Mouse (Mus musculus) heart, postnatal 0 days (tissue): ENCODE data around the gene Lhb. TPM values are rescaled to one million over a fixed set of nuclear protein-coding genes. Genes with fewer than 3 reads are reported as not detected.
"Not testable (repeated sequence)": the region's sequence is repeated elsewhere in the genome, so short reads cannot be mapped to it uniquely, and the experiment has no call there.

ENCODE experiments used
- ATAC-seq: fragments of 200-750 bp; cut with Nextera tagmentation; 2 replicates; pipeline ENCODE4 v1.8.0; 2017; ENCODE audit warnings: low read depth, moderate number of reproducible peaks, moderate library complexity; ENCODE audit not compliant: insufficient read depth
- DNase-seq: peaks from one replicate; pipeline ENCODE4 v3.0.0-alpha.2; 2016; ENCODE audit warnings: low spot score
- H3K27ac ChIP-seq: fragments of 300-500 bp; sonication (generic); 2 replicates; pipeline ENCODE4 v1.5.1; 2014; ENCODE audit warnings: low read depth, mild to moderate bottlenecking
- H3K27me3 ChIP-seq: fragments of 300-500 bp; sonication (generic); 2 replicates; pipeline ENCODE4 v1.6.1; 2014; ENCODE audit warnings: low read length, mixed read lengths; ENCODE audit not compliant: control insufficient read depth, insufficient read depth
- H3K36me3 ChIP-seq: fragments of 300-500 bp; sonication (generic); replicated peaks from 2 replicates; pipeline ENCODE4 v1.6.1; 2014; ENCODE audit warnings: low read length, mixed read lengths; ENCODE audit not compliant: control insufficient read depth, insufficient read depth
- H3K4me1 ChIP-seq: fragments of 300-500 bp; sonication (generic); 2 replicates; pipeline ENCODE4 v1.6.1; 2014; ENCODE audit warnings: antibody characterized with exemption; ENCODE audit not compliant: control insufficient read depth, insufficient read depth
- H3K4me2 ChIP-seq: fragments of 300-500 bp; sonication (generic); 2 replicates; pipeline ENCODE4 v1.6.1; 2014; ENCODE audit warnings: low read depth, mild to moderate bottlenecking, low read length, moderate library complexity
- H3K4me3 ChIP-seq: fragments of 300-500 bp; sonication (generic); 2 replicates; pipeline ENCODE4 v1.5.1; 2014; ENCODE audit warnings: low read depth, low read length
- H3K9ac ChIP-seq: fragments of 300-500 bp; sonication (generic); replicated peaks from 2 replicates; pipeline ENCODE4 v1.6.1; 2014; ENCODE audit warnings: low read depth, low read length, mixed read lengths
- H3K9me3 ChIP-seq: fragments of 300-500 bp; sonication (generic); replicated peaks from 2 replicates; pipeline ENCODE4 v1.6.1; 2016; ENCODE audit warnings: low read length; ENCODE audit not compliant: control insufficient read depth
- CTCF ChIP-seq: IDR thresholded peaks from 2 replicates; pipeline ENCODE4 v1.5.1; 2016; ENCODE audit warnings: antibody characterized with exemption, control low read depth, low read depth
- EP300 ChIP-seq: IDR thresholded peaks from 2 replicates; pipeline ENCODE4 v1.6.1; 2016; ENCODE audit warnings: antibody characterized with exemption, low read depth
- WGBS: fragments of 180-500 bp; shearing (Covaris S2); extraction: QIAGEN DNeasy Blood & Tissue Kit; methylation state at CpG from one replicate; pipeline ENCODE4 v1.1.7; 2014; 5-methylcytosine and 5-hydroxymethylcytosine counted together
- polyA plus RNA-seq: library from polyadenylated mRNA; unstranded; fragments of >200 nt; fragmentation: Nextera tagmentation; extraction: Ambion mirVana; gene quantifications from 2 replicates; pipeline ENCODE4 v1.2.1, GENCODE M21; 2015
- total RNA-seq: library from RNA; depleted of rRNA; stranded (reverse); fragments of >200 nt; gene quantifications from 2 replicates; pipeline ENCODE4 v1.2.3, GENCODE M21; 2014; ENCODE audit warnings: low replicate concordance

Lhb gene
- total and polyA plus RNA-seq, 2 experiments from 2014 or later = not detected

DNA sequence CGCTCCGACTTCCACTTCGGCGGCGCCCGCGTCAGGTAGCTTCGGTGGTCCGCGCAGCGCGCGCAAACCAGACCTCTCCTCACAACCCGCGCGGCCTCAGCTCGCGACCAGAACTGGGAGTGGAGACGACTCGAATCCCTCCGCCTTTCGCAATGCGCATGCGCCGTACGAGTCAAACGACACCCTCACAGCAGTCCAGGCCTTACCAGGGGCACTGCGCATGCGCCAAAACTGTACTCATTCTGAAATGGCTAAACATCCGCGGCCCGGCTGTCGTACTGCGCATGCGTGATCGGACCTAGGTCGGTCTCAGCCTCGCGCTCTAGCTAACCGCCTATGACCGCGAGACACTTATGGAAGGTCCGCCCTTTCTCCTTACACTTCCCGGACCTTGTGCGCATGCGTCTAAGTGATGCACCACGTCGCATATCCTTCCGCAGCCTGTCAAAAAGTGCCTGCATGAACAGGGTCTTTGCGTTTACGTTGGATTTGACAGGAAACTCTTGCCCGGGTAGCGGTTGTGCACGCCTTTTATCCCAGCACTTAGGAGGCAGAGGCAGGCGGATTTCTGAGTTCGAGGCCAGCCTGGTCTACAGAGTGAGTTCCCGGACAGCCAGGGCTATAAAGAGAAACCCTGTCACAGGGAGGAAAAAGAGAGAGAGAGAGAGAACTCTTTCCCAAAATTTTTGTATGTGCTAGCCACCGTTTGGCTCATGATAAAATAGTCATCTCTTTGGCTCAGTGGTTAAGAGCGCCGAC lies 24.9 kb upstream of the Lhb start, which contains the start of gene Snrnp70:
TSS of gene Snrnp70 (minus strand) at position 165 of the 759 bp plus-strand sequence.
- peaks cover 19% of the 10 kb centered on the region for H3K4me1 ChIP-seq
- no peak for TF ChIP-seq EP300
- no peak for TF ChIP-seq CTCF
- peak within 1 kb of the TSS; percentile 79 for H3K9ac ChIP-seq
- H3K4me2 ChIP-seq = peak within 1 kb of the TSS; percentile 95
- ATAC-seq (peak; percentile 97), DNase-seq (peak; percentile 100)
- under 1% methylated on average over 60 of the region's 60 CpGs for WGBS
- H3K27me3 ChIP-seq = no peaks in the 10 kb centered on the region
- peaks cover 13% of the 10 kb centered on the region for H3K36me3 ChIP-seq
- H3K27ac ChIP-seq = peak within 1 kb of the TSS; percentile 95
- H3K9me3 ChIP-seq = no peaks in the 10 kb centered on the region
- H3K4me3 ChIP-seq = peak within 1 kb of the TSS; percentile 66

DNA sequence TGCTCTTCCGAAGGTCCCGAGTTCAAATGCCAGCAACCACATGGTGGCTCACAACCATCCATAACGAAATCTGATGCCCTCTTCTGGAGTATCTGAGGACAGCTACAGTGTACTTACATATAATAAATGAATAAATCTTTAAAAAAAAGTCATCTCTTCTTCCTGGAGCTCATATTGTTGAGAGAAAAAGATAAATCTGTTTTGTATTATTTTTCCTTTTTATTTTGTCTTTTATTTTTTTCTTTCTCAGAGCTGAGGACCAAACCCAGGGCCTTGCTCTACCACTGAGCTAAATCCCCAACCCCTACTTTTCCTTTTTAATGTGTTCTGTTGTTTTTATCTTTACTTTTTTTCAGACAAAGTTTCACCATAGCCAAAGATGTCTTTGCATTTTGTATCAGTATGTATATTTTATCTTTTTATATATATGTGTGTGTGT lies 24.3 kb upstream of the Lhb start:
- peak; percentile 31; the same call in 1 of the 2 replicates for ATAC-seq
- 5% methylated on average over 3 of the region's 3 CpGs for WGBS

DNA sequence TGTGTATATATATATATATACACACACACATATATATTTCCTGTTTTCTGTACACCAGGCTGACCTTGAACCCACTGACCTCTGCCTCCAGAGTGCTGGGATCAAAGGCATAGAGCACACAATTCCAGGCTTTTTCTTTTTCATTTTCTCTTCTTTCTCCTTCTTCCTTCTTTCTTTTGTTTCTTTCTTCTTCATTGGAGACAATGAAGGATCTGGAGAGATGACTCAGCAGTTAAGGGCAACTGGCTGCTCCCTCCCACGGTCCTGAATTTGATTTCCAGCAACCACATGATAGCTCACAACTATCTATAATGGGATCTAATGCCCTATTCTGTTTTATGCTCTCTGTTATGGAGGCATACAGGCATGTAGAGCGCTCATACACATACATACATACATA lies 23.8 kb upstream of the Lhb start:
- WGBS = 70% methylated on average over 2 of the region's 2 CpGs
- H3K36me3 ChIP-seq = peaks cover 5% of the 10 kb centered on the region
- no peak for DNase-seq
- TF ChIP-seq CTCF = no peak
- no peak for TF ChIP-seq EP300
- H3K4me3 ChIP-seq = no peak overlapping the region
- ATAC-seq = no peak
- no peak overlapping the region for H3K4me2 ChIP-seq
- no peak overlapping the region for H3K27ac ChIP-seq
- H3K4me1 ChIP-seq = peaks cover 19% of the 10 kb centered on the region
- no peak overlapping the region for H3K9ac ChIP-seq
- no peaks in the 10 kb centered on the region for H3K9me3 ChIP-seq
- H3K27me3 ChIP-seq = no peaks in the 10 kb centered on the region

More for the DNA sequence above, 24.3 kb upstream of the Lhb start:
- H3K4me3 ChIP-seq = peak overlapping the region; percentile 53
- DNase-seq, H3K36me3 ChIP-seq, H3K27me3 ChIP-seq, H3K9me3 ChIP-seq: not testable (repeated sequence)
- peak overlapping the region; percentile 58 for H3K4me2 ChIP-seq
- H3K4me1 ChIP-seq = peaks cover 19% of the 10 kb centered on the region
- peak overlapping the region; percentile 81 for H3K27ac ChIP-seq
- TF ChIP-seq CTCF = peak; percentile 14; the same call in 1 of the 2 replicates
- H3K9ac ChIP-seq = 0 out of 2 replicates have a peak overlapping the region, but pooled peaks have one; percentile 26

DNA sequence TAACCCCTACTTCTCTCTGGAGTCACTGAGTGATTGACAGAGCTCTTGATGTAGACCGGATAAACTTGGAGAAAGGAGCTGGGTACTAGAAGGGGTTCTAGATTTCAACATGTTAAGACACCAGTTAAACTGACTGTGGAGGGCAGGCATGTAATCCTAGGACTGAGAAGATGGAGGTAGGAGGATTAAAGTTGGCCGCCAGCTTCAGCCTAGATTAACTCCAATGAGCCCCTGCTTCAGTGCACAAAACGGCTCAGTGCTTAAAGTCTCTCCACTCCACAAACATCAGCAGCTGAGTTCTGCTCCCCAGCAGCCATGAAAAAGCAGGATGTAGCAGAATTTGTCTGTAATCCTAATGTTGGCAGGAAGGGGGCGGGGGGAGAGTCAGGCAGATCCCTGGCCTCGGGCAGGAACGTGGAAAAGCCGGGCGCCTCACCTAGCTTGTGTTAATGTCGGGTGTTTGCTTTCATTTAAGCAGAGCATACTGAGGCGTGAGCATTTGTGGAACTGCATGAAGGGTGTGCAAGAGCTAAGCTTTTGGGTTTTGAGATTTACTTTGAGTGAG lies 19.0 kb upstream of the Lhb start:
- no peak for TF ChIP-seq EP300
- no peak for TF ChIP-seq CTCF
- H3K4me1 ChIP-seq = 0 out of 2 replicates have a peak, but pooled peaks cover 7% of the 10 kb centered on the region
- H3K36me3 ChIP-seq = no peaks in the 10 kb centered on the region
- no peak overlapping the region for H3K4me3 ChIP-seq
- no peak overlapping the region for H3K27ac ChIP-seq
- no peaks in the 10 kb centered on the region for H3K9me3 ChIP-seq
- peaks cover 14% of the 10 kb centered on the region for H3K27me3 ChIP-seq
- H3K4me2 ChIP-seq = no peak overlapping the region
- no peak overlapping the region for H3K9ac ChIP-seq
- ATAC-seq = no peak
- no peak for DNase-seq
- WGBS = 70% methylated on average over 10 of the region's 10 CpGs

DNA sequence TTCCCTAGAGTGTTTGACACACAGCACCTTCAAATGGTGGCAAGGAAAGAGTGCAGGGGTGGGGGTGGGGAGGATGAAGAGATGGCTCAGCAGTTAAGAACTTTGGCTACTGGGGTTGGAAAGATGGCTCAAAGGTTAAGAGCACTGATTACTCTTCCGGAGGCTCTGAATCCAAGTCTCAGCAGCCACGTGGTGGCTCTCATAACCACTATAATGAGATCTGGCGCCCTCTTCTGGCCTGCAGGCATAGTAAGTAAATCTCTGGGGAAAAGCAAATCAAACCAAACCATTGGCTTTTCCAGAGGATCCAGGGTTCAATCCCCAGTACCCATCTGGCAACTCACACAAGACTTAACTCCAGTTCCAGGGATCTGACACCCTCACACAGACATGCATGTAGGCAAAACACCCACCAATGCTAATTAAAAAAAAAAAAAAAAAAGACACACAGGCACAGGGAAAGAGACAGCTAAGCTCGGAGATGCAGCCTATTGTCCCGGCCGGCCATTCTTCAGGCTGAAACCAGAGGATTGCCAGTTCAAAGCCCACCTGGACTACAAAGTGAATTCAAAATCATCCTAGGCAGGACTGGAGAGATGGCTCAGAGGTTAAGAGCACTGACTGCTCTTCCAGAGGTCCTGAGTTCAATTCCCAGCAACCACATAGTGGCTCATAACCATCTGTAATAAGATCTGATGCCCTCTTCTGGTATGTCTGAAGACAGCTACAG lies 16.9 kb upstream of the Lhb start:
- ATAC-seq = no peak
- 0 out of 2 replicates have a peak, but pooled peaks cover 7% of the 10 kb centered on the region for H3K4me1 ChIP-seq
- TF ChIP-seq CTCF (peak; percentile 56), EP300 (no peak)
- WGBS = 41% methylated on average over 6 of the region's 6 CpGs
- H3K4me3 ChIP-seq = no peak overlapping the region
- no peaks in the 10 kb centered on the region for H3K36me3 ChIP-seq
- no peak overlapping the region for H3K4me2 ChIP-seq
- peaks cover 35% of the 10 kb centered on the region for H3K27me3 ChIP-seq
- H3K27ac ChIP-seq = no peak overlapping the region
- H3K9ac ChIP-seq = no peak overlapping the region
- no peaks in the 10 kb centered on the region for H3K9me3 ChIP-seq
- peak; percentile 52 for DNase-seq
